ENCODE assay signal across 8 mouse cellular contexts in the genomic region with DNA sequence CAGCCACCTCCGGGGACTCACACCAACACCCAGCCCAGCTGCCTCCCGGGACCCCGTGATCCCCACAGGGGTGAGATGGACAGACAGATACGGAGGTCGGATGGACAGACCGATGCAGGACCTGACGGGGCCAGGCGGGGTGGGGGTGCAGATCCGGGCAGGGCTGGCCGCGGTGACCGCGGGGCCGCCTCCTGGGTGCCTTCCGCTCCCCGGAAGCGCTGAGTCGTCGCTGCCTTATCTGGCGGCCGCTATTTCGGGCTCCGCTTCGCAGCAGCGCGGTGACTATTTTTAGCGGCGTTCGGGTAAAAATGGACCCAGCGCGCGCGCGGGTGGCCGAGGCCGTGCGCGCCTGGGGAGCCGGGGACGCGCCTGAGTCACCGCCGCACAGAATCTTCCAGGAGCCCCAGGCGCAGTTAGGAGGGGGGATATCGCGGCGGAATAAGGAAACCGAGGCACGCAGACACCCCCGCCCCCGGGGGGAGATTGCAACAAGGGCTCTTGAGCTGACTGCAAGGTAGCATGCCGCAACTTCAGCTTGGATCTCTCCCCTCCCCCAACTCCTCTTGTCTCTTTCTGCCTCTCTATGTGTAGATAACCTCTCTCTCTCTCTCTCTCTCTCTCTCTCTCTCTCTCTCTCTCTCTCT. TPM values are rescaled to one million over a fixed set of nuclear protein-coding genes. Genes with fewer than 3 reads are reported as not detected.
DNase-seq lines count a peak whose midpoint lies in the region; ATAC-seq and TF ChIP-seq lines count a peak whose summit lies in the region.

No protein-coding gene starts in this region.

- peak overlapping the region; percentile 81 for H3K4me2 ChIP-seq in heart, embryonic 11.5 days
- peak overlapping the region; percentile 79 for H3K4me2 ChIP-seq in kidney, embryonic 15.5 days
- peak overlapping the region; percentile 93 for H3K4me2 ChIP-seq in midbrain, postnatal 0 days (ENCODE audit: low read depth, low read length, poor library complexity, severe bottlenecking)

- 0 out of 2 replicates have a peak, but pooled peaks cover 2% of the 10 kb centered on the region for H3K9me3 ChIP-seq in heart, embryonic 11.5 days (replicated peaks; ENCODE audit: control insufficient read depth, low read length)
- H3K9me3 ChIP-seq in kidney, embryonic 15.5 days (replicated peaks), result 0 out of 2 replicates have a peak, but pooled peaks cover 5% of the 10 kb centered on the region
- H3K9me3 ChIP-seq in midbrain, postnatal 0 days (ENCODE audit: low read length), result no peaks in the 10 kb centered on the region

- ATAC-seq in erythroblast, adult 5-6 weeks (replicated peaks; ENCODE audit: low FRiP score, poor library complexity, severe bottlenecking), result peak; percentile 67
- ATAC-seq in heart, embryonic 11.5 days (replicated peaks; ENCODE audit: insufficient number of reproducible peaks, low FRiP score, low TSS enrichment), result peak; percentile 77
- peak; percentile 68 for ATAC-seq in kidney, embryonic 15.5 days (replicated peaks; ENCODE audit: low FRiP score)
- ATAC-seq in midbrain, postnatal 0 days (ENCODE audit: low FRiP score), result peak; percentile 64

- under 1% methylated on average over 52 of the region's 52 CpGs for WGBS in heart, embryonic 11.5 days (ENCODE audit: insufficient replicate concordance)
- WGBS in kidney, embryonic 15.5 days, result under 1% methylated on average over 52 of the region's 52 CpGs
- WGBS in midbrain, postnatal 0 days, result 1% methylated on average over 49 of the region's 52 CpGs

- TF ChIP-seq CTCF in midbrain, postnatal 0 days (IDR thresholded peaks at IDR 0.05), result no peak

- no peaks in the 10 kb centered on the region for H3K27me3 ChIP-seq in heart, embryonic 11.5 days (ENCODE audit: control insufficient read depth, insufficient read depth, low read length)
- no peaks in the 10 kb centered on the region for H3K27me3 ChIP-seq in kidney, embryonic 15.5 days
- H3K27me3 ChIP-seq in midbrain, postnatal 0 days (ENCODE audit: insufficient read depth, low read length), result no peaks in the 10 kb centered on the region
- no peaks in the 10 kb centered on the region for H3K27me3 ChIP-seq in splenic B cell, adult 2 months (ENCODE audit: control insufficient read depth, insufficient read depth, low read length, poor library complexity, severe bottlenecking)

- DNase-seq in 3T3-L1 (ENCODE audit: low read depth, low spot score) (peak; percentile 67), liver (peak; percentile 72)
- peak; percentile 88 to 91 for DNase-seq in adrenal gland, postnatal 36 days
- peak; percentile 71 for DNase-seq in midbrain, postnatal 0 days (ENCODE audit: low spot score)
- DNase-seq in splenic B cell, adult 2 months (ENCODE audit: low read depth, low spot score), result peak; percentile 86

- peak overlapping the region; percentile 60 for H3K4me3 ChIP-seq in heart, embryonic 11.5 days (ENCODE audit: low read depth, low read length)
- H3K4me3 ChIP-seq in kidney, embryonic 15.5 days (replicated peaks), result peak overlapping the region; percentile 69
- peak overlapping the region; percentile 65 for H3K4me3 ChIP-seq in midbrain, postnatal 0 days (ENCODE audit: low read depth, low read length)

- H3K9ac ChIP-seq in heart, embryonic 11.5 days (ENCODE audit: low read depth, low read length), result peak overlapping the region; percentile 78
- H3K9ac ChIP-seq in kidney, embryonic 15.5 days, result peak overlapping the region; percentile 53
- H3K9ac ChIP-seq in midbrain, postnatal 0 days (replicated peaks; ENCODE audit: low read length, poor library complexity, severe bottlenecking), result peak overlapping the region; percentile 86

- H3K36me3 ChIP-seq in heart, embryonic 11.5 days (ENCODE audit: control insufficient read depth, insufficient read depth, low read length), result no peaks in the 10 kb centered on the region
- no peaks in the 10 kb centered on the region for H3K36me3 ChIP-seq in kidney, embryonic 15.5 days
- H3K36me3 ChIP-seq in midbrain, postnatal 0 days (ENCODE audit: insufficient read depth, low read length), result no peaks in the 10 kb centered on the region
- H3K36me3 ChIP-seq in splenic B cell, adult 2 months (ENCODE audit: control insufficient read depth, insufficient read depth, low read length, poor library complexity, severe bottlenecking), result no peaks in the 10 kb centered on the region

- peaks cover 12% of the 10 kb centered on the region for H3K4me1 ChIP-seq in heart, embryonic 11.5 days (ENCODE audit: control insufficient read depth, insufficient read depth, low read length)
- H3K4me1 ChIP-seq in kidney, embryonic 15.5 days, result peaks cover 18% of the 10 kb centered on the region
- H3K4me1 ChIP-seq in midbrain, postnatal 0 days (ENCODE audit: insufficient read depth, low read length), result no peaks in the 10 kb centered on the region

- H3K27ac ChIP-seq in heart, embryonic 11.5 days (ENCODE audit: low read depth, low read length), result peak overlapping the region; percentile 82
- peak overlapping the region; percentile 19; the same call in 1 of the 2 replicates for H3K27ac ChIP-seq in kidney, embryonic 15.5 days
- H3K27ac ChIP-seq in midbrain, postnatal 0 days (ENCODE audit: low read depth, low read length), result peak overlapping the region; percentile 68

RNA-seq across cellular contexts. Expression of a gene that starts 11.7 kb away (rescaled TPM):
- 10 to 100 TPM; 33.0 to 38.8 TPM for total RNA-seq in adrenal gland, postnatal 36 days (2021)
- total RNA-seq in erythroblast, adult 5-6 weeks (2015; ENCODE audit: low replicate concordance), result 8.6 and 8.8 TPM in 2 replicates
- total RNA-seq in erythroblast, adult 5-6 weeks (2017; ENCODE audit: low replicate concordance), result 4.6 and 5.2 TPM in 2 replicates
- polyA plus RNA-seq in heart, embryonic 11.5 days (2014; fragmentation: Nextera tagmentation; extraction: Ambion mirVana), result 72.5 and 74.5 TPM in 2 replicates
- 85.7 and 87.2 TPM in 2 replicates for polyA plus RNA-seq in kidney, embryonic 15.5 days (2015; fragmentation: Nextera tagmentation; extraction: Ambion mirVana)
- 50.3 and 71.4 TPM in 2 replicates for total RNA-seq in midbrain, postnatal 0 days (2014; rRNA removed)
- 67.7 and 71.0 TPM in 2 replicates for polyA plus RNA-seq in midbrain, postnatal 0 days (2015; fragmentation: Nextera tagmentation; extraction: Ambion mirVana)

RNA-seq across cellular contexts. Expression of a gene that starts 23.0 kb away (rescaled TPM):
- 10 to 100 TPM; 11.2 to 23.6 TPM for total RNA-seq in adrenal gland, postnatal 36 days (2021)
- 2.9 and 3.1 TPM in 2 replicates for total RNA-seq in erythroblast, adult 5-6 weeks (2015; ENCODE audit: low replicate concordance)
- total RNA-seq in erythroblast, adult 5-6 weeks (2017; ENCODE audit: low replicate concordance), result 2.2 and 3.8 TPM in 2 replicates
- 0.11 and 0.17 TPM in 2 replicates for polyA plus RNA-seq in heart, embryonic 11.5 days (2014; fragmentation: Nextera tagmentation; extraction: Ambion mirVana)
- 0.09 and 0.26 TPM in 2 replicates for polyA plus RNA-seq in kidney, embryonic 15.5 days (2015; fragmentation: Nextera tagmentation; extraction: Ambion mirVana)
- total RNA-seq in midbrain, postnatal 0 days (2014; rRNA removed), result 0.38 and 0.66 TPM in 2 replicates
- 0.10 and 0.11 TPM in 2 replicates for polyA plus RNA-seq in midbrain, postnatal 0 days (2015; fragmentation: Nextera tagmentation; extraction: Ambion mirVana)

RNA-seq across cellular contexts. Expression of a gene that starts 26.5 kb away (rescaled TPM):
- total RNA-seq in adrenal gland, postnatal 36 days (2021), result 10 to 100 TPM; 11.3 to 12.8 TPM
- total RNA-seq in erythroblast, adult 5-6 weeks (2015; ENCODE audit: low replicate concordance), result 1.2 and 1.9 TPM in 2 replicates
- total RNA-seq in erythroblast, adult 5-6 weeks (2017; ENCODE audit: low replicate concordance), result 2.6 and 5.7 TPM in 2 replicates
- polyA plus RNA-seq in heart, embryonic 11.5 days (2014; fragmentation: Nextera tagmentation; extraction: Ambion mirVana), result 17.6 and 18.9 TPM in 2 replicates
- 27.0 and 28.3 TPM in 2 replicates for polyA plus RNA-seq in kidney, embryonic 15.5 days (2015; fragmentation: Nextera tagmentation; extraction: Ambion mirVana)
- 8.7 and 14.0 TPM in 2 replicates for total RNA-seq in midbrain, postnatal 0 days (2014; rRNA removed)
- polyA plus RNA-seq in midbrain, postnatal 0 days (2015; fragmentation: Nextera tagmentation; extraction: Ambion mirVana), result 21.5 and 21.6 TPM in 2 replicates

RNA-seq across cellular contexts. Expression of a gene that starts 26.7 kb away (rescaled TPM):
- 1 to 10 TPM; 5.8 to 8.9 TPM for total RNA-seq in adrenal gland, postnatal 36 days (2021)
- total RNA-seq in erythroblast, adult 5-6 weeks (2015; ENCODE audit: low replicate concordance), result 0.19 and 3.3 TPM in 2 replicates
- total RNA-seq in erythroblast, adult 5-6 weeks (2017; ENCODE audit: low replicate concordance), result not detected in 2 replicates
- 12.4 and 17.6 TPM in 2 replicates for polyA plus RNA-seq in heart, embryonic 11.5 days (2014; fragmentation: Nextera tagmentation; extraction: Ambion mirVana)
- polyA plus RNA-seq in kidney, embryonic 15.5 days (2015; fragmentation: Nextera tagmentation; extraction: Ambion mirVana), result 5.5 and 5.8 TPM in 2 replicates
- 0.52 and 1.0 TPM in 2 replicates for total RNA-seq in midbrain, postnatal 0 days (2014; rRNA removed)
- polyA plus RNA-seq in midbrain, postnatal 0 days (2015; fragmentation: Nextera tagmentation; extraction: Ambion mirVana), result 1.5 and 2.0 TPM in 2 replicates

RNA-seq across cellular contexts. Expression of a gene that starts 49.0 kb away (rescaled TPM):
- 10 to 100 TPM; 29.7 to 32.8 TPM for total RNA-seq in adrenal gland, postnatal 36 days (2021)
- 1.3 and 2.7 TPM in 2 replicates for total RNA-seq in erythroblast, adult 5-6 weeks (2015; ENCODE audit: low replicate concordance)
- total RNA-seq in erythroblast, adult 5-6 weeks (2017; ENCODE audit: low replicate concordance), result 11.4 and 18.0 TPM in 2 replicates
- polyA plus RNA-seq in heart, embryonic 11.5 days (2014; fragmentation: Nextera tagmentation; extraction: Ambion mirVana), result 6.1 and 6.6 TPM in 2 replicates
- polyA plus RNA-seq in kidney, embryonic 15.5 days (2015; fragmentation: Nextera tagmentation; extraction: Ambion mirVana), result 16.0 and 19.5 TPM in 2 replicates
- total RNA-seq in midbrain, postnatal 0 days (2014; rRNA removed), result 63.0 and 68.3 TPM in 2 replicates
- polyA plus RNA-seq in midbrain, postnatal 0 days (2015; fragmentation: Nextera tagmentation; extraction: Ambion mirVana), result 22.9 and 26.6 TPM in 2 replicates

Comparison
In these comparisons a context has a peak if more than half of its experiments do, and no peak if none do; other contexts are left out.
1. Peak in every context shown above with its lines: DNase-seq, ATAC-seq, H3K4me3 ChIP-seq and H3K27ac ChIP-seq.
2. H3K27ac ChIP-seq: peak in every context shown above with its lines; median percentile 82 in heart, embryonic 11.5 days; 68 in midbrain, postnatal 0 days; 19 in kidney, embryonic 15.5 days.